Mouse (Mus musculus): ENCODE measurements at regions not wholly inside any gene's neighbourhood (a gene's known extent, or its start where the extent isn't known, plus 50 kb on each side); places are given as distances from the start of the nearest gene placed in this dataset.

DNA sequence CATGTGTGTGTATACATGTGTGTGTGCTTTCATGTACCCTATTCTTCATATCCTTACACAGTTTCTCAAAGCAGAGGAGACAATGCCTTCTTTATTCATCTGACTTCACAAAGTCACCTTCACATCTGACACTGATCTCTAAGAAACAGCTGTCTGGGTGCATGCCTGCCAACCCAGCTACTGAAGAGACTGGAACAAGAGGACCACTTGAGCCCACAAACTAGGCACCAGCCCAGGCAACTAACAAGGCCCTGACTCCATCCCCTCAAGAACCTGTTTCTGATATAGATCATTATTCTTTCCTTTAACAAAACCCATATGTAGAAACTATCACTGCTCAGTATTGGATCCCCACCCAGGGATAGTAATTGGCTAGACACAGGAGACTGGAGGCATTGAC, 295.3 kb downstream of the Qk start:
- intact Hi-C loops (cut with DNase I), result no loop called here
- no peak for DNase-seq (ENCODE audit: low spot score in 2 of 2)

- intact Hi-C loops (cut with DNase I), result no loop called here
- DNase-seq (ENCODE audit: low spot score in 2 of 2), result no peak
Observed at GRCm38 (mm10) chr17:10012161-10012560, 307.5 kb downstream of the Qk start.

DNA sequence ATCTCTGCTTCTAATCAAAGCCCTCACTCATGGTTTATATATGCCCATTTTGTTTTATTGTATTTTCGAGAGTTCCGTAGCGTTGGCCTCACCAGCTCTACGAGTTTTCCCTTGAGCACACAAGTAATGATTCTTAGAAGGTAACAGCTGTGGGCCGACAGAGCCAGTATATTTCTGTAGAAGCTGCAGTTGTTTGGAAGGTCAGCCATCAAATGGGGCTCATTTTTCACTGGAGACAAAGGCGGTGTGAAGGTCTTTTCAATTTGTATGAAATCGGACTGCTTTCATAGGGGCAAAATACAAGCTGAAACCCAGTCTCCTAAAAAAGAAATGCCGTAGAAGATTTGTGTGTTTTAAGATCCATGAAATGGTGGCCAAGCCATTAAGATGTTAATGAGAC, 307.9 kb downstream of the Qk start:
- DNase-seq (ENCODE audit: low spot score in 2 of 2), result no peak
- intact Hi-C loops (cut with DNase I), result no loop called here

- DNase-seq (ENCODE audit: low spot score in 2 of 2), result peak in 1 of 2 experiments; percentile 9
- intact Hi-C loops (cut with DNase I), result no loop called here
Observed at GRCm38 (mm10) chr17:10001071-10001591, 318.5 kb downstream of the Qk start.

GRCm38 (mm10) chr17:9995321-9995720, 324.3 kb downstream of the Qk start:
- intact Hi-C loops (cut with DNase I), result no loop called here
- DNase-seq (ENCODE audit: low spot score in 2 of 2), result no peak

DNA sequence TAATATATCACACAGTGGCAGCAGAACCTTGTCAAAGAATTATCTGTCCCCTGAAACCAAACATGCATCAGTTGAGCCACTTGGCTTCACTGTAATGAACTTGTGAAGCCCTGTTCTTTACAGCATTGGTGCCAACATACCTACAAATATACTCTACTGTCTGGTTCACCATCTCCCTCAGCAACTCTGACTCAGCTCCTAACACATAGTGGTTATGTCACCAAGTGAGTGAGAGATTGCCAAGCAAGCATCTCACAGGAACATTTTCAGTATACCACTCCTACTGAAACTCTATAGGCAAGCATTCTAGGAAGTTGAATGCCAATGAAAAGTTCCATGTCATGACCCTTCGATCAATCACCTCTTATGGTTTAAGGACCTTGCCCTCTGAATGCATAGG, 321.2 kb upstream of the Pabpc6 start:
- no peak for DNase-seq (ENCODE audit: low spot score in 2 of 2)
- intact Hi-C loops (cut with DNase I), result no loop called here

- DNase-seq (ENCODE audit: low spot score in 2 of 2), result no peak
- intact Hi-C loops (cut with DNase I), result no loop called here
Observed at GRCm38 (mm10) chr17:9981273-9981672, 311.8 kb upstream of the Pabpc6 start.

- no peak for DNase-seq (ENCODE audit: low spot score in 2 of 2)
- intact Hi-C loops (cut with DNase I), result loop anchor here (1.0 kb wide), 1 partner anchor 22 kb away; no protein-coding TSS in a partner anchor
Observed at GRCm38 (mm10) chr17:9976866-9977421, 307.4 kb upstream of the Pabpc6 start.

- intact Hi-C loops (cut with DNase I), result loop anchor here (1.0 kb wide), 1 partner anchor 21 kb away; no protein-coding TSS in a partner anchor
- DNase-seq (ENCODE audit: low spot score in 2 of 2), result no peak
Observed at GRCm38 (mm10) chr17:9975995-9976394, 306.5 kb upstream of the Pabpc6 start.

DNA sequence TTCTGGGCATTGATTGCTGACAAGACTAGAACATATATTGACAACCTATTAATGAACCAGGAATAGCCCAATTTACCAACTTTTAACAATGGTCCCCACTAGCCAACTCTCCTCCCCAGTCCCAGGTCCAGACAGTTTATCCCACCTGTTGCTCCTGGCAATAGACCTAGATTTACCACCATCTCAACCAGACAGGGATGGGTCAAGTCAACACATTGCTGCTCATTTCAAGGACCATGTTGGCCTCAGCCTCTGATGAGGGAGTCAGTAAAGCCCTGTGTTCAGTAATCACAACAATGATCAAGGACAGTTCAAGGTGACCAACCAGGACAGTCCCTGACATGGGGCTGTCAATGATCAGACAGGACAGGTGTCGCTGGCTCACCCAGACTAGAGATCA, 305.6 kb upstream of the Pabpc6 start:
- intact Hi-C loops (cut with DNase I), result no loop called here
- DNase-seq (ENCODE audit: low spot score in 2 of 2), result no peak

DNA sequence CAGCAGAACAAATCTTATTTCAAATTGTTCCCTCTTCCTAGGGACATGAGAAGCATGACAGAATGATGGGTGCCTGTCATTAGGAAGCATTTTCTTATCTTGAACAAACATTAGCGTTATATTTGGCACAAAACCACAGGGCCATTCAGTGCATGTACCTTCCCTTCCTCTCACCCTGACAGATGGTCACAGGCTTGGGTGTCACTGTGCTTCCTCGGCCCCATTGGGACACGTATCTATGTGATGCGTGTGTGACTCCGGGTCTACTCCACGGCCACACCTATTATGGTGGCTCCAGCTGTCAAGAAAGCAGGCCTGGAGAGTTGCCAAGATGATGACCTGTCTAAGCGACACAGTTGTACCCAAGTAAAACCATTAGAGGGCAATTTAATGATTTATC, 298.5 kb upstream of the Pabpc6 start:
- intact Hi-C loops (cut with DNase I), result no loop called here
- DNase-seq (ENCODE audit: low spot score in 2 of 2), result no peak

- no peak for DNase-seq (ENCODE audit: low spot score in 2 of 2)
- intact Hi-C loops (cut with DNase I), result no loop called here
Observed at GRCm38 (mm10) chr17:9962893-9963436, 293.4 kb upstream of the Pabpc6 start.

DNA sequence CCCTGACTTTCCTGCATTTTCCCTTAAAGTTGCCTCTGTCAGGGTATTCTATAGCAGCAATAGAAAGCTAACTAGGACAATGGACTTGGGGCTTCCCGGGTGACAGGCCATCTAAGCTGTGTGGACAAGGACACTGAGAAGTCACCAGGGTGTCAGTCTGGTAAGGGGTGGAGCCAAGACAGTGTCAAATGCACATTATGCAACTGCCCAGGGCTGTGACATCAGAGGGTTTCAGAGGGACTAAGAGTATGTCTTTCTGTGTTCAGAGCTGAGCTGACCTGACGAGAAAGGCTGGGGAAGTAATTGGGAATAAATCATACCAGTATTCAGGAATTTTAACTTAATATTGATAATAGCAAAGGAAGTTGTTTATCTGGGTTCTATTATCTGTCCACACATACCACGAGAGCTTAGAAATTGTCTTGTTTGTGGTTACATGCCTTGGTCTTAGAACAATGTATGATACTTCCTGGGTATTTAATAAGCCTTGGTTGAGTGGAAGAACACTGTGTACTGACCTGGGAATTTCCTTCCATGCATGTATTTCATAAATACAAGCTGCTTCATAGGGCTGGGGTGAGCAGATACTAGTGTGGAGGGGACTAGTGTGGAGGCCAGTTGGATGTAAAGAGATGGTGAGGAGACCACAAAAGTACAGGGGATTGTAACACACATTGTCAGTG, 279.6 kb upstream of the Pabpc6 start:
- intact Hi-C loops (cut with DNase I), result no loop called here
- no peak for DNase-seq (ENCODE audit: low spot score in 2 of 2)

GRCm38 (mm10) chr17:9947609-9948008, 278.1 kb upstream of the Pabpc6 start:
- intact Hi-C loops (cut with DNase I), result no loop called here
- DNase-seq (ENCODE audit: low spot score in 2 of 2), result no peak

DNA sequence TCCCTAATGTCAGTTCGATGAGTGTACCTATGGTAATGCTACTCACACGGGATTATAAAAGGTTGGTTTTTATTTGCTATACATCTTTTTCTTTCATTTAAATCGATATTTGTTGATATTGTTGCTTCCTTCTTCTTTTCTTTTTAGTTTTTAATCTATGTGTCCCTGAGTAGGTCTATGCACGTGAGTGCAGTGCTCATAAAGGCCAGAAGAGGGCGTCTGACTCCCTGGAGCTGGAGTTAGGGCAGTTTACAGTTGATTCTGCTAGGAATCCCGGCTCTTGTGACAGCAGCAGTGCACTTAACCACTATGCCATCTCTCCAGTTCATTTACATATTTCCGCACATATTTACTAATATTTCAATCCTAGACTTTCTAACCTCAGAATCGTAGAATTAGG, 275.0 kb upstream of the Pabpc6 start:
- intact Hi-C loops (cut with DNase I), result no loop called here
- no peak for DNase-seq (ENCODE audit: low spot score in 2 of 2)

GRCm38 (mm10) chr17:9942171-9942570, 272.7 kb upstream of the Pabpc6 start:
- intact Hi-C loops (cut with DNase I), result no loop called here
- DNase-seq (ENCODE audit: low spot score in 2 of 2), result no peak

DNA sequence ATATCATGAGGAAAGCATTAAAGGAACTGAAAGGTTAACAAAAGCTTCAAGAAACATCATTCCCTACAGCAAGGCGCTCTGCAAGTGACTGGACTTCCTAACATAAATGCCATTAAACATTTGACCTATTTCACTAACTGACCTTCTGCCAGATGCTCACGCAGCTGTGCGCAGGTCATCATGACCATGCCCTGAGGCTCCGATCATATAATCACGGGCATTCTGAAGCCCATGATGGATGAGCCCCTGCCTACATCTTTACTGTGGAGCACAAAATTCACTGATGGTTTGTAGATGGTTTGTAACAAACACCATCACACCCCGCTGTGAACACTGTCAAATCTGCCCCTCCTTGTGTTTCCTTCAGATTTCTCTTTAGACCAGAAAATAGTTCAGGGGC, 270.1 kb upstream of the Pabpc6 start:
- intact Hi-C loops (cut with DNase I), result no loop called here
- DNase-seq (ENCODE audit: low spot score in 2 of 2), result no peak

- no peak for DNase-seq (ENCODE audit: low spot score in 2 of 2)
- intact Hi-C loops (cut with DNase I), result no loop called here
Observed at GRCm38 (mm10) chr17:9938426-9938825, 268.9 kb upstream of the Pabpc6 start.

DNA sequence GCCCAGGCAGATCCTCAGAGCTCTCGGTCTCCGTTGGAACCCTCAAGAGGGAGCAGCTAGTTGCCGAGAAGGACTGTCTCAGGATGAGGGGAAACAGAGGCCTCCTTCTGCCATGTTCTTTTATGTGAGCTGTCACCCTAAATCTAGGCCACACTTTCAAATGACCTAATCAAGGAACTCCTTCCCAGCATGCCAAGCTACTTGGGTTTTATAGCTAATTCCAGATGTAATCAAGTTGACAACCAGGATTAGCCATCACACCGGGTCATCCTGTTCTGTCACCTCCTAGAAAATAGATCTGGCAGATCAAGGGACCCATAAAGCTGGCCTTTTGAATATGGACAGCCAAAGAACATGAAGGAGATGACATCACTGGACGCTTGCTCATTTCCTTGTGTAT, 267.7 kb upstream of the Pabpc6 start:
- intact Hi-C loops (cut with DNase I), result no loop called here
- DNase-seq (ENCODE audit: low spot score in 2 of 2), result no peak

DNA sequence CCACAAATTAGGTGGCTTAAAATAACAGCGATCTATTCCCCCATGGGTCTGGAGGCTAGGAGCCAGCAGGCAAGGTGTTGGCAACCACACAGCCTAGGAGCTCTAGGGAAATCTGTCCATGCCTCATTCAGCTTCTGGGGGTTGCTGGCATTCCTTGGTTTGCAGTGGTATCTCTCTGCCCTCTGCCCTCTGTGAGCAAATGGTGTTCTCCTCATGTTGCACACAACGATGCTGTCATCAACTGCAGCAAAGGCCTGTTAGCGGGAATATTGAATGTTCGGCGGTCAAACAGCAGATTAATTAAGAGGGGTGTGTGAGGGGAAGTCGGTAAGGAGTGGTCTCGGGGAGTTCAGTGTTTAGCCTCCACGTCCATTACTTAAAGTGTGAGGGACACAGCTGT, 262.7 kb upstream of the Pabpc6 start:
- no peak for DNase-seq (ENCODE audit: low spot score in 2 of 2)
- intact Hi-C loops (cut with DNase I), result no loop called here

- intact Hi-C loops (cut with DNase I), result no loop called here
- DNase-seq (ENCODE audit: low spot score in 2 of 2), result no peak
Observed at GRCm38 (mm10) chr17:9931526-9931925, 262.0 kb upstream of the Pabpc6 start.
